Mouse (Mus musculus) bone marrow macrophage, adult 2 months (primary cell): Measurements from ENCODE around the gene Gzmk.

Source experiments
- CTCF ChIP-seq: IDR thresholded peaks from 2 replicates; pipeline ENCODE4 v1.5.1; 2012; ENCODE audit warnings: low read depth, mild to moderate bottlenecking, low read length, moderate library complexity
- POLR2A ChIP-seq: IDR thresholded peaks from 2 replicates; pipeline ENCODE4 v1.6.1; 2012; ENCODE audit warnings: mild to moderate bottlenecking, low read depth, low read length, borderline replicate concordance

DNA sequence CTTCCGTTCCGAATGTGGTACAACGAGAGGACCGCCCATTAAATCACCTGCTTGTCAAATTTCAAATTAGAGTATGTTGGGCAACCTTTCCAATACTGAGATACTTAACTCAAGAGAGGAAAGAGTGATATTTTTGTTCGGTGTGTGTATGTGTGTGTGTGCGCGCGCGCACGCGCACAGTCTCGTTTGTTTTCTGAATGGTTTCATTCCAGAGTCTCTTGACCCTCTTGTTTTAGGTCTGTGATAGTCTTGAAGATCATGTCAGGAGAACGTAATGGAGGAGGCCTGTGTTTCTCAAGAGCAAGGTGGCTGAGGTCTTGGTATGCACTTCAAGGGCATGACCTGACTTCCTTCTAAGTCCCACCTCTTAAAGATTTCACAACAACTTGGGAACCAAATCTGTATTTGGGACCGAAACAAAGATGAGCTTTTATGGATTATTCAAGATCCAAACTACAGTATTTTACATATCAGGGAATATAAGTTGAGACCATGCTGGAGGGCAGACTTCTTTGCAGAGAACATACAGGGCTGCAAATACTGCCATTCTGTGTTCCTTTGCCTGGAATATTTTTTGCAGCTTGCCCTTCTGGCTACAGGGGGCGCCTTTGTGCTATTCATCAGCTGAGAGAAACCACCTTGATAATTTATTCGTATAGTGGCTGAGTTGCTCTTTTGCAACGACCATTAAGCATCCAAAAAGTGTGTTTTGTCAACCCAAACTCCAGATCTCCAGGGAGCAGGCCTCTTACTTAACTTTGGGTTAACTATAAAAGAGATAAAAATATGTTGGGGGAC is 2.2 kb upstream of the Gzmk start:
- no peak for TF ChIP-seq POLR2A
- TF ChIP-seq CTCF: no peak
